In the genomic region with DNA sequence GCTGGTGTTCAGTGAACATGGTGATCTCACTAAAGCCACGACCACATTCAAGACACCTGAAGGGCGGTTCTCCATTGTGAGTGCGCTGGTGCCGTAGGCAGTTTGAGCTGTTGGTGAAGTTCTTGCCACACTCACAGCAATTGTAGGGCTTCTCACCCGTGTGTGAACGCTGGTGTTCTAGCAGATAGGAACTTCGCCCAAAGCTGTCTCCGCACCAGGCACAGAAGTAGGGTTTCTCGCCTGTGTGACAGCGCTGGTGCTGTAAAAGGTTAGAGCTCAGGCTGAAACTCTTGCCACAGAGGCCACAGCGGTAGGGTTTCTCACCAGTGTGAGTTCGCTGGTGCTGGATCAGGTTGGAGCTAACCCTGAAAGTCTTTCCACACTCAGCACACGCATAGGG, we compare ENCODE assay signal across 9 mouse cellular contexts. TPM values are rescaled to one million over a fixed set of nuclear protein-coding genes. Genes with fewer than 3 reads are reported as not detected.
DNase-seq lines count a peak whose midpoint lies in the region; ATAC-seq and TF ChIP-seq lines count a peak whose summit lies in the region.
"Had no signal": no experiment of that assay in that cellular context is flagged by ENCODE, and none has a peak within 500 bp of the region (broad histone marks: within the 10 kb centered on the region; RNA-seq: fewer than 3 reads in every experiment).

No protein-coding gene starts in this region.

- DNase-seq in gastrocnemius, adult 2 months = no peak
- no peak for DNase-seq in gastrocnemius, postnatal 14 days
- DNase-seq in neural tube, embryonic 11.5 days (ENCODE audit: low spot score) = no peak
- DNase-seq in neural tube, embryonic 10.5 days (ENCODE audit: extremely low spot score, low spot score) = no peak
- no peak for DNase-seq in thymus, postnatal 25 days
- no peak for DNase-seq in left cerebral cortex, adult 9 months (ENCODE audit: low spot score in 2 of 2)

- H3K27me3 ChIP-seq in neural tube, embryonic 11.5 days (ENCODE audit: control insufficient read depth, insufficient read depth, low read length) = no peaks in the 10 kb centered on the region
- H3K27me3 ChIP-seq in liver, embryonic 16.5 days (ENCODE audit: control insufficient read depth, insufficient read depth, low read depth, low read length) = no peaks in the 10 kb centered on the region; the same call in 1 of the 2 replicates

- H3K36me3 ChIP-seq in neural tube, embryonic 11.5 days (ENCODE audit: control insufficient read depth, insufficient read depth, low read length) = peaks cover 6% of the 10 kb centered on the region
- peaks cover 9% of the 10 kb centered on the region for H3K36me3 ChIP-seq in liver, embryonic 16.5 days (ENCODE audit: control insufficient read depth, insufficient read depth)

- peak overlapping the region; percentile 76; the same call in 1 of the 2 replicates for H3K9ac ChIP-seq in neural tube, embryonic 11.5 days (ENCODE audit: low read length)
- H3K9ac ChIP-seq in liver, embryonic 16.5 days (ENCODE audit: low read depth, low read length) = no peak overlapping the region

- H3K4me2 ChIP-seq in neural tube, embryonic 11.5 days (ENCODE audit: low read depth) = 0 out of 2 replicates have a peak overlapping the region, but pooled peaks have one; percentile 92
- peak overlapping the region; percentile 89 for H3K4me2 ChIP-seq in liver, embryonic 16.5 days (ENCODE audit: low read depth, low read length)

- H3K4me3 ChIP-seq in gastrocnemius, adult 2 months = peak overlapping the region; percentile 94
- no peak overlapping the region; the same call in 1 of the 2 replicates for H3K4me3 ChIP-seq in neural tube, embryonic 11.5 days (ENCODE audit: low read depth, low read length)
- peak overlapping the region; percentile 89 for H3K4me3 ChIP-seq in liver, embryonic 16.5 days (ENCODE audit: low read depth, low read length)

- no peak for TF ChIP-seq CTCF in gastrocnemius, adult 2 months (IDR thresholded peaks at IDR 0.05)

- ATAC-seq in neural tube, embryonic 11.5 days (ENCODE audit: insufficient read depth, low FRiP score, low TSS enrichment) = no peak
- no peak for ATAC-seq in liver, embryonic 16.5 days (ENCODE audit: low read depth)
- no peak for ATAC-seq in megakaryocyte, adult 5-6 weeks (ENCODE audit: poor library complexity, severe bottlenecking)

- H3K27ac ChIP-seq in gastrocnemius, adult 2 months = peak overlapping the region; percentile 100
- no peak overlapping the region for H3K27ac ChIP-seq in neural tube, embryonic 11.5 days (ENCODE audit: low read depth, low read length)
- no peak overlapping the region for H3K27ac ChIP-seq in liver, embryonic 16.5 days (ENCODE audit: low read length)

- intact Hi-C loops in gastrocnemius, adult 2 months (cut with DNase I) = loop anchor here (5.0 kb wide), 1 partner anchor 226 kb away; a partner anchor contains a TSS
- intact Hi-C loops in gastrocnemius, postnatal 14 days (cut with DNase I; ENCODE audit: low total_unique reads) = loop anchor here (5.0 kb wide), 1 partner anchor 61 kb away; a partner anchor contains a TSS

- peaks cover 4% of the 10 kb centered on the region; the same call in 1 of the 2 replicates for H3K4me1 ChIP-seq in neural tube, embryonic 11.5 days (ENCODE audit: control insufficient read depth, insufficient read depth, low read length)
- peaks cover 22% of the 10 kb centered on the region for H3K4me1 ChIP-seq in liver, embryonic 16.5 days (ENCODE audit: control insufficient read depth, low read depth, low read length)

- WGBS in neural tube, embryonic 11.5 days = 94% methylated on average over 13 of the region's 13 CpGs
- WGBS in liver, embryonic 16.5 days (ENCODE audit: insufficient replicate concordance) = 83% methylated on average over 13 of the region's 13 CpGs

- no peaks in the 10 kb centered on the region for H3K9me3 ChIP-seq in neural tube, embryonic 11.5 days (ENCODE audit: control insufficient read depth, low read length)
- H3K9me3 ChIP-seq in liver, embryonic 16.5 days (replicated peaks; ENCODE audit: control insufficient read depth, low read length) = no peaks in the 10 kb centered on the region

RNA-seq across cellular contexts. Expression of a gene that starts 0.7 kb away (rescaled TPM):
- total RNA-seq in gastrocnemius, adult 2 months (2021) = 1 to 10 TPM; 7.2 to 8.0 TPM
- 1 to 10 TPM; 8.3 to 9.8 TPM for total RNA-seq in gastrocnemius, postnatal 14 days (2021)
- 10.5 and 11.6 TPM in 2 replicates for polyA plus RNA-seq in neural tube, embryonic 11.5 days (2014; fragmentation: Nextera tagmentation; extraction: Ambion mirVana)
- polyA plus RNA-seq in liver, embryonic 16.5 days (2015; fragmentation: Nextera tagmentation; extraction: Ambion mirVana) = 5.7 and 6.5 TPM in 2 replicates
- 3.1 and 3.9 TPM in 2 replicates for total RNA-seq in megakaryocyte, adult 5-6 weeks (2015)
- 7.0 TPM in 2 replicates for total RNA-seq in megakaryocyte, adult 5-6 weeks (2017)

RNA-seq across cellular contexts. Expression of a gene that starts 1.4 kb away (rescaled TPM):
- total RNA-seq in gastrocnemius, adult 2 months (2021) = 1 to 10 TPM; 1.9 to 2.1 TPM
- total RNA-seq in gastrocnemius, postnatal 14 days (2021) = 1 to 10 TPM; 2.6 to 3.5 TPM
- polyA plus RNA-seq in neural tube, embryonic 11.5 days (2014; fragmentation: Nextera tagmentation; extraction: Ambion mirVana) = 12.9 and 14.2 TPM in 2 replicates
- polyA plus RNA-seq in liver, embryonic 16.5 days (2015; fragmentation: Nextera tagmentation; extraction: Ambion mirVana) = 2.4 and 2.6 TPM in 2 replicates
- 4.4 and 5.1 TPM in 2 replicates for total RNA-seq in megakaryocyte, adult 5-6 weeks (2015)
- 4.3 and 5.3 TPM in 2 replicates for total RNA-seq in megakaryocyte, adult 5-6 weeks (2017)

RNA-seq across cellular contexts. Expression of a gene that starts 10.2 kb away (rescaled TPM):
- 1 to 10 TPM; 5.2 to 7.6 TPM for total RNA-seq in gastrocnemius, adult 2 months (2021)
- total RNA-seq in gastrocnemius, postnatal 14 days (2021) = 10 to 100 TPM; 19.5 to 20.8 TPM
- 31.3 and 32.3 TPM in 2 replicates for polyA plus RNA-seq in neural tube, embryonic 11.5 days (2014; fragmentation: Nextera tagmentation; extraction: Ambion mirVana)
- polyA plus RNA-seq in liver, embryonic 16.5 days (2015; fragmentation: Nextera tagmentation; extraction: Ambion mirVana) = 9.6 and 11.9 TPM in 2 replicates
- total RNA-seq in megakaryocyte, adult 5-6 weeks (2015) = 1.1 TPM in 1 of 2 replicates, not detected in the other
- total RNA-seq in megakaryocyte, adult 5-6 weeks (2017) = 0.07 TPM in 1 of 2 replicates, not detected in the other

RNA-seq across cellular contexts. Expression of a gene that starts 29.0 kb away (rescaled TPM):
- not detected for total RNA-seq in gastrocnemius, adult 2 months (2021)
- not detected for total RNA-seq in gastrocnemius, postnatal 14 days (2021)
- polyA plus RNA-seq in neural tube, embryonic 11.5 days (2014; fragmentation: Nextera tagmentation; extraction: Ambion mirVana) = 0.13 and 0.55 TPM in 2 replicates
- 1.4 and 1.7 TPM in 2 replicates for polyA plus RNA-seq in liver, embryonic 16.5 days (2015; fragmentation: Nextera tagmentation; extraction: Ambion mirVana)
- 0.68 TPM in 1 of 2 replicates, not detected in the other for total RNA-seq in megakaryocyte, adult 5-6 weeks (2015)
- not detected in 2 replicates for total RNA-seq in megakaryocyte, adult 5-6 weeks (2017)
- polyA plus RNA-seq: cortical plate, adult 2 months had no signal

RNA-seq across cellular contexts. Expression of a gene that starts 30.2 kb away (rescaled TPM):
- 1,000 to 10,000 TPM; 1,384 to 2,252 TPM for total RNA-seq in gastrocnemius, adult 2 months (2021)
- total RNA-seq in gastrocnemius, postnatal 14 days (2021) = 1,000 to 10,000 TPM; 1,122 to 1,196 TPM
- 2.3 and 3.4 TPM in 2 replicates for polyA plus RNA-seq in neural tube, embryonic 11.5 days (2014; fragmentation: Nextera tagmentation; extraction: Ambion mirVana)
- 3.4 and 7.5 TPM in 2 replicates for polyA plus RNA-seq in liver, embryonic 16.5 days (2015; fragmentation: Nextera tagmentation; extraction: Ambion mirVana)
- total RNA-seq in megakaryocyte, adult 5-6 weeks (2015) = 1.3 and 6.9 TPM in 2 replicates
- total RNA-seq in megakaryocyte, adult 5-6 weeks (2017) = 2.9 and 5.4 TPM in 2 replicates
